Mouse (Mus musculus) embryonic facial prominence, embryonic 10.5 days (tissue): Measurements from ENCODE around the gene Gak. TPM values are rescaled to one million over a fixed set of nuclear protein-coding genes. Genes with fewer than 3 reads are reported as not detected.
A peak's percentile ranks its signal among the peaks of the same experiment; 100 is the strongest.

Experiments used
- DNase-seq: peaks from one replicate; pipeline ENCODE4 v3.0.0-alpha.2; 2017; ENCODE audit warnings: low spot score
- H3K27ac ChIP-seq: fragments of 300-500 bp; sonication (generic); replicated peaks from 2 replicates; pipeline ENCODE4 v1.5.1; 2016; ENCODE audit warnings: mild to moderate bottlenecking
- H3K27me3 ChIP-seq: fragments of 300-500 bp; sonication (generic); replicated peaks from 2 replicates; pipeline ENCODE4 v1.6.1; 2016; ENCODE audit warnings: low read depth, mild to moderate bottlenecking; ENCODE audit not compliant: poor library complexity, severe bottlenecking
- H3K36me3 ChIP-seq: fragments of 300-500 bp; sonication (generic); replicated peaks from 2 replicates; pipeline ENCODE4 v1.6.1; 2016; ENCODE audit warnings: mild to moderate bottlenecking, moderate library complexity
- H3K4me1 ChIP-seq: fragments of 300-500 bp; sonication (generic); 2 replicates; pipeline ENCODE4 v1.6.1; 2016
- H3K4me3 ChIP-seq: fragments of 300-500 bp; sonication (generic); 2 replicates; pipeline ENCODE4 v1.5.1; 2016; ENCODE audit warnings: mild to moderate bottlenecking, moderate library complexity
- H3K9me3 ChIP-seq: fragments of 300-500 bp; sonication (generic); 2 replicates; pipeline ENCODE4 v1.6.1; 2016; ENCODE audit warnings: mild to moderate bottlenecking
- WGBS: fragments of 180-500 bp; shearing (Covaris S2); methylation state at CpG from one replicate; pipeline ENCODE4 v1.1.7; 2016; 5-methylcytosine and 5-hydroxymethylcytosine counted together
- polyA plus RNA-seq: library from polyadenylated mRNA; unstranded; fragments of >200 nt; fragmentation: Nextera tagmentation; extraction: Ambion mirVana; gene quantifications from 2 replicates; pipeline ENCODE4 v1.2.1, GENCODE M21; 2016

Gene Gak
- 63.5 and 66.3 TPM in 2 replicates for polyA plus RNA-seq

GRCm38 (mm10) chr5:108629634-108630483, at the start of gene Gak, which contains the start of gene Tmem175:
Gene Gak, minus strand, starts transcription at chr5:108629755.
Gene Tmem175, plus strand, starts transcription at chr5:108629770.
- under 1% methylated on average over 58 of the region's 58 CpGs for WGBS

GRCm38 (mm10) chr5:108678296-108678854, 48.8 kb upstream of the Gak start:
- Histone ChIP-seq H3K27me3 (no peaks in the 10 kb centered on the region), H3K27ac (no peak overlapping the region), H3K4me1 (peaks cover 17% of the 10 kb centered on the region), H3K36me3 (peaks cover 9% of the 10 kb centered on the region), H3K4me3 (no peak overlapping the region), H3K9me3 (no peaks in the 10 kb centered on the region)
- 81% methylated on average over 6 of the region's 6 CpGs for WGBS
- DNase-seq: no peak

More at GRCm38 (mm10) chr5:108629634-108630483, at the start of gene Gak, which contains the start of gene Tmem175:
- no peaks in the 10 kb centered on the region for H3K27me3 ChIP-seq
- H3K4me1 ChIP-seq: peaks cover 16% of the 10 kb centered on the region
- peak; percentile 95 for DNase-seq
- H3K9me3 ChIP-seq: no peaks in the 10 kb centered on the region
- H3K27ac ChIP-seq: peak within 1 kb of the TSS; percentile 95
- H3K4me3 ChIP-seq: peak within 1 kb of the TSS; percentile 98
- no peaks in the 10 kb centered on the region for H3K36me3 ChIP-seq

GRCm38 (mm10) chr5:108677605-108678295, 48.2 kb upstream of the Gak start:
- Histone ChIP-seq H3K27ac (peak overlapping the region; percentile 88), H3K27me3 (no peaks in the 10 kb centered on the region), H3K4me1 (peaks cover 17% of the 10 kb centered on the region), H3K36me3 (peaks cover 15% of the 10 kb centered on the region), H3K4me3 (peak overlapping the region; percentile 50), H3K9me3 (no peaks in the 10 kb centered on the region)
- 3% methylated on average over 25 of the region's 25 CpGs for WGBS
- DNase-seq: peak; percentile 84

GRCm38 (mm10) chr5:108676772-108677498, 47.4 kb upstream of the Gak start:
- Histone ChIP-seq H3K9me3 (no peaks in the 10 kb centered on the region), H3K27ac (peak overlapping the region; percentile 88), H3K27me3 (no peaks in the 10 kb centered on the region), H3K4me1 (peaks cover 17% of the 10 kb centered on the region), H3K36me3 (peaks cover 23% of the 10 kb centered on the region), H3K4me3 (peak overlapping the region; percentile 50)
- WGBS: 14% methylated on average over 5 of the region's 5 CpGs
- no peak for DNase-seq

GRCm38 (mm10) chr5:108675251-108675816, 45.8 kb upstream of the Gak start, which contains the start of gene Slc26a1:
Gene Slc26a1, minus strand, starts transcription at chr5:108675569.
- Histone ChIP-seq H3K9me3 (no peaks in the 10 kb centered on the region), H3K4me1 (peaks cover 19% of the 10 kb centered on the region), H3K36me3 (peaks cover 31% of the 10 kb centered on the region), H3K27ac (no peak within 1 kb of the TSS), H3K27me3 (no peaks in the 10 kb centered on the region), H3K4me3 (no peak within 1 kb of the TSS)
- WGBS: 78% methylated on average over 9 of the region's 9 CpGs
- DNase-seq: no peak

- Histone ChIP-seq H3K4me3 (no peak overlapping the region), H3K27me3 (no peaks in the 10 kb centered on the region), H3K27ac (no peak overlapping the region), H3K9me3 (no peaks in the 10 kb centered on the region), H3K4me1 (peaks cover 27% of the 10 kb centered on the region), H3K36me3 (peaks cover 29% of the 10 kb centered on the region)
- DNase-seq: no peak
- WGBS: 78% methylated on average over 2 of the region's 2 CpGs
These were observed 45.1 kb upstream of the Gak start for GRCm38 (mm10) chr5:108674624-108675023.

- no peak for DNase-seq
- Histone ChIP-seq H3K9me3 (no peaks in the 10 kb centered on the region), H3K4me1 (peaks cover 24% of the 10 kb centered on the region), H3K27me3 (no peaks in the 10 kb centered on the region), H3K36me3 (peaks cover 29% of the 10 kb centered on the region), H3K27ac (no peak overlapping the region), H3K4me3 (no peak overlapping the region)
- WGBS: 96% methylated on average over 12 of the region's 12 CpGs
These were observed 42.2 kb upstream of the Gak start for GRCm38 (mm10) chr5:108671757-108672156.

GRCm38 (mm10) chr5:108670785-108671184, 41.2 kb upstream of the Gak start:
- H3K36me3 ChIP-seq: peaks cover 29% of the 10 kb centered on the region
- DNase-seq: peak; percentile 41
- no peak overlapping the region for H3K4me3 ChIP-seq
- no peaks in the 10 kb centered on the region for H3K27me3 ChIP-seq
- H3K9me3 ChIP-seq: no peaks in the 10 kb centered on the region
- H3K4me1 ChIP-seq: peaks cover 20% of the 10 kb centered on the region
- H3K27ac ChIP-seq: no peak overlapping the region

GRCm38 (mm10) chr5:108669986-108670385, 40.4 kb upstream of the Gak start:
- no peak for DNase-seq
- H3K36me3 ChIP-seq: peaks cover 29% of the 10 kb centered on the region
- H3K4me3 ChIP-seq: peak overlapping the region; percentile 70
- no peaks in the 10 kb centered on the region for H3K27me3 ChIP-seq
- H3K27ac ChIP-seq: no peak overlapping the region; the same call in 1 of the 2 replicates
- no peaks in the 10 kb centered on the region for H3K9me3 ChIP-seq
- peaks cover 20% of the 10 kb centered on the region for H3K4me1 ChIP-seq
- 83% methylated on average over 9 of the region's 9 CpGs for WGBS

- DNase-seq: peak; percentile 87
- Histone ChIP-seq H3K27me3 (no peaks in the 10 kb centered on the region), H3K9me3 (no peaks in the 10 kb centered on the region), H3K36me3 (peaks cover 29% of the 10 kb centered on the region), H3K4me1 (peaks cover 20% of the 10 kb centered on the region), H3K27ac (peak within 1 kb of the TSS; percentile 93), H3K4me3 (peak within 1 kb of the TSS; percentile 70)
- WGBS: 7% methylated on average over 43 of the region's 43 CpGs
These were observed 39.7 kb upstream of the Gak start, which contains the start of gene Dgkq for GRCm38 (mm10) chr5:108668977-108669936. Gene Dgkq, minus strand, starts transcription at chr5:108669672.

GRCm38 (mm10) chr5:108668387-108668932, 38.9 kb upstream of the Gak start:
- DNase-seq: no peak
- Histone ChIP-seq H3K4me3 (peak overlapping the region; percentile 70), H3K27ac (peak overlapping the region; percentile 93), H3K9me3 (no peaks in the 10 kb centered on the region), H3K36me3 (peaks cover 25% of the 10 kb centered on the region), H3K4me1 (peaks cover 20% of the 10 kb centered on the region), H3K27me3 (no peaks in the 10 kb centered on the region)
- WGBS: 20% methylated on average over 3 of the region's 3 CpGs
